Mouse (Mus musculus): ENCODE measurements around the gene Fam126b. TPM values are rescaled to one million over a fixed set of nuclear protein-coding genes. Genes with fewer than 3 reads are reported as not detected.
A peak's percentile ranks its signal among the peaks of the same experiment; 100 is the strongest.
"Not testable (repeated sequence)": the region's sequence is repeated elsewhere in the genome, so short reads cannot be mapped to it uniquely, and the experiment has no call there.

Fam126b gene
- polyA plus RNA-seq, 1 experiment from 2014 or later: 10.2 TPM

DNA sequence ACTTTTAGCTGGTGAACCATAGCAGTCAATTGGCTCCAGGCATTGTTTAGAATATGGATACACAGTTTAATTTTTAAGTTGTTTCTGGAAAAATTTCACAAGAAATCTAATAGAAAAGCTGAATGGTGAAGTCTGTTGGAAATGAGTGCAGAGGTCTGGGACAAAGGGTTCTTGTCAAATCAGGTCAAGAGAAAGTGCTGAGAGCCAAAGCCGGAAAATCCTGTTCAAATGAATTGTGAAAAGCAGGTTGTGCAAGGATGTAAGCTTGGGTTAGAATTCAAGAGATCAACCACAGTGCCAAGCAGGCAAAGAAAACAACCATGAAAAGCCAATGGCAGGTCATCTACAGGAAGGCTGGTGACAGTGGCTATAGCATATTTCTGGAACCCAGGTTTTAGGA, 24.0 kb upstream of the Fam126b start:
- Histone ChIP-seq H3K4me3 (replicated peaks) (no peak overlapping the region), H3K9ac (no peak overlapping the region), H3K36me3 (replicated peaks) (no peaks in the 10 kb centered on the region), H3K9me3 (peaks cover 5% of the 10 kb centered on the region; the same call in 1 of the 2 replicates), H3K27me3 (no peaks in the 10 kb centered on the region), H3K4me1 (no peaks in the 10 kb centered on the region), H3K27ac (no peak overlapping the region), H3K4me2 (no peak overlapping the region)
- WGBS: 85% methylated on average over 1 of the region's 1 CpGs
- no peak for ATAC-seq (ENCODE audit: low FRiP score)

DNA sequence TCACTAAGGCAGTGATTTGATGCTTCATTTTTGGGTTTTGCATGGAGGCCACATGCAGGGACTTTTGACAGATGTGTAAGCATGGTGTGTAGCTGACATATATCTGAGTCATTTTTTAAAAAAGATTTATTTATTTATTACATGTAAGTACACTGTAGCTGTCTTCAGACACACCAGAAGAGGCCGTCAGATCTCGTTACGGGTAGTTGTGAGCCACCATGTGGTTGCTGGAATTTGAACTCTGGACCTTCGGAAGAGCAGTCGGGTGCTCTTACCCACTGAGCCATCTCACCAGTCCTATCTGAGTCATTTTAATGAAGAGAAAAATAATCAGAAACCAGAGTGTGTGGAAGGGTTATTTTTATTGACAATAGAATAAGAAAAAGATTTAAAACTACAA, 23.5 kb upstream of the Fam126b start:
- H3K4me1 ChIP-seq; H3K9me3 ChIP-seq; H3K9ac ChIP-seq; H3K4me2 ChIP-seq; H3K36me3 ChIP-seq (replicated peaks); H3K4me3 ChIP-seq (replicated peaks); ATAC-seq (ENCODE audit: low FRiP score); H3K27me3 ChIP-seq; H3K27ac ChIP-seq: not testable (repeated sequence)
- WGBS: 92% methylated on average over 5 of the region's 5 CpGs

DNA sequence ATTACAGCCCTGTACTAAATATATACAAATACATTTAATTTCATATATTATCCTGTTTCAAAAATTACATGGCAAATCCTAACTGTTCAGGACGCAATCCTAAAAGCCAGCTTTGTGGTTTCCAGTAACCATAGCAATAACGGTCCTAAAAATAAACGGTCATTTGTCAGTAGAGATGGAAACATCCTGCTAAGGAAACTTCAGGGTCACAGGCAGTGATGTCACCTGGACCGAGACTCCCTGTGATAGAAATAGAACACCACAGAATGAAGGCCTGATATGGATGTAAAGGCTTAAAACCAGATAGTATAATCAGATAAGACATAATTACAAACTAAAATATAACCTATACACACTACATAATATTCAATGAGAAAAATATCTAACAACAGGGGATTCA, 17.6 kb upstream of the Fam126b start:
- Histone ChIP-seq H3K27ac (no peak overlapping the region), H3K27me3 (no peaks in the 10 kb centered on the region), H3K4me2 (no peak overlapping the region), H3K9me3 (peaks cover 5% of the 10 kb centered on the region; the same call in 1 of the 2 replicates), H3K36me3 (replicated peaks) (no peaks in the 10 kb centered on the region), H3K4me1 (no peaks in the 10 kb centered on the region), H3K4me3 (replicated peaks) (no peak overlapping the region), H3K9ac (no peak overlapping the region)
- 86% methylated on average over 4 of the region's 4 CpGs for WGBS
- no peak for ATAC-seq (ENCODE audit: low FRiP score)

DNA sequence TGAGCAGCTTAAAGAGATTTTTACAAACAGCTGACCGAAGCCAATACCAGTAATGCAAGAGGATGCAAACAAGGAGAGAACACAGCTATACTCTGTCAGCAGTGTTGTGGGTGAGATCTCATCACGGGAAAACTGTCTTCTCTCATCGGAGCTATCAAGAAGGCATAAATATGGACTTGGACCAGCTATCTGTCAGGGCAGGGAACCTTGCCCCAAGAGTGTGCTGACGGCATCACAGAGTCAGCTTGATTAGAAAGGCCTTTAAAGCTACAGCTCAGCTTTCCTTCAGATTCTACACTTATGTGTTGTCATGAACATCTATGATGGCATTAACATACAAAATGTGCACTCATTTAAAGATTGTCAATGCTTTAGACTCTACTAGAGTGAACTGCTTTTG, 16.6 kb upstream of the Fam126b start:
- no peak overlapping the region for H3K4me3 ChIP-seq (replicated peaks)
- no peak overlapping the region for H3K27ac ChIP-seq
- no peak for ATAC-seq (ENCODE audit: low FRiP score)
- peaks cover 5% of the 10 kb centered on the region; the same call in 1 of the 2 replicates for H3K9me3 ChIP-seq
- no peak overlapping the region for H3K9ac ChIP-seq
- H3K27me3 ChIP-seq: no peaks in the 10 kb centered on the region
- H3K4me1 ChIP-seq: no peaks in the 10 kb centered on the region
- no peaks in the 10 kb centered on the region for H3K36me3 ChIP-seq (replicated peaks)
- 86% methylated on average over 4 of the region's 4 CpGs for WGBS
- H3K4me2 ChIP-seq: no peak overlapping the region

DNA sequence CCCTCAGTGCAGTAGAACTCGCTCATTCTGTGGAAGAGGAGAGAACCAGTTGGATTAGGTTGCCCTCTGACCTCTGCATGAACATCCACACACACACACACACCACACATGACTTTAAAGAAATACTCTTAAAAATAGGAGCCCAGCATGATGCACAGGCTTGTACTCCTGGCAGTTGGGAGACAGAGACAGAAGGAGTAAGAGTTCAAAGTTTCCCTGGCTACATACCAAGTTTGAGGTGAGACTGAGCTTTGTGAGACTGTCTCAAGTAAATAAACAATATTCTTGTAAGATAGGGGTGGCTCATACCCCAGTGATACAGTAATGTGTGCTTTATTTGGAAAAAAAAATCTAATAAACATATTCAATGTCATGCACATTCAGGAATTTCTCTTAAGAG, 1.4 kb upstream of the Fam126b start:
- H3K4me3 ChIP-seq (replicated peaks): peak overlapping the region; percentile 91
- H3K27ac ChIP-seq: no peak overlapping the region
- no peaks in the 10 kb centered on the region for H3K27me3 ChIP-seq
- H3K9ac ChIP-seq: no peak overlapping the region
- ATAC-seq (ENCODE audit: low FRiP score): no peak
- H3K4me2 ChIP-seq: peak overlapping the region; percentile 91
- WGBS: 91% methylated on average over 1 of the region's 1 CpGs
- peaks cover 12% of the 10 kb centered on the region for H3K4me1 ChIP-seq
- H3K36me3 ChIP-seq (replicated peaks): no peaks in the 10 kb centered on the region; the same call in 1 of the 2 replicates
- H3K9me3 ChIP-seq: no peaks in the 10 kb centered on the region

DNA sequence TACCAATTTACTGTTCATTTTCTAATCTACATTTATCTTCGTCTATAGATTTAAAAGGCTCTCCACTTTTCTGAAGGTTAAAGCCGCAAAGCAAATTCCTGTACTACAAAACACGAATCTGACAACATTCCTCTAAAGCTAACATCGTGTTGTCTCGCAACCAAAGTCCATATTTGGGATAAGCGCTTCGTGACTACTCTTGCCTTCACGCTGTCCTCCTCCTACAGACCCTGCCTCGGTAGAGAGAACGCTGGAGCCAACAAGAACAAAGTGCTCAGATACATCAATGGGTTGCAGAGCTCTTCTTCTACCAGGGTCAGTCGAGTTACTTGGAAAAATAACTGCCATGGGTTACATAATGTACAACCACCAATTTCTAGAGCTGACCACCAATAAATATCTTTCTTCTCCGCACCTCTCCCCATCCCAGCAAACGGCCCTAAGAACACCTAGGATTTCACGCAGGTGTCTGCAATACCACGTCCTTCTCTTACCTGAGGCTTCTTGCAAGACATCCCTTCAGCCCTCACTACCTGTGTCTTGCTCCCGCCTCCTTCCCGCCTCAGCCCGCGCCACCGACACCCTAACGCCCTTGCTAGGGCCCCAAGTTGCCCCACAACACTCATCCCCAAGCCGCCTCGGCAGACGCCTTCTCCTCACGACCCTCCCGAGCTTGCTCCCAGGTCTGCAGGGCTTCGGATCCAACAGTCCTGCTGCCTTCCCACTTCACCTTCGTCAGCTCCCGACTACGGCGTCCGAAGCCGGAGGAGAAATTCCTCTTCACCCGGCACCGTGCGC, 551 bp downstream of the Fam126b start:
- peak overlapping the region; percentile 36; the same call in 1 of the 2 replicates for H3K27ac ChIP-seq
- peaks cover 12% of the 10 kb centered on the region for H3K4me1 ChIP-seq
- no peaks in the 10 kb centered on the region for H3K36me3 ChIP-seq (replicated peaks)
- no peaks in the 10 kb centered on the region for H3K9me3 ChIP-seq
- H3K4me2 ChIP-seq: peak overlapping the region; percentile 91
- WGBS: 6% methylated on average over 34 of the region's 36 CpGs
- H3K27me3 ChIP-seq: no peaks in the 10 kb centered on the region
- peak overlapping the region; percentile 91 for H3K4me3 ChIP-seq (replicated peaks)
- peak; percentile 76 for ATAC-seq (ENCODE audit: low FRiP score)
- peak overlapping the region; percentile 87 for H3K9ac ChIP-seq

DNA sequence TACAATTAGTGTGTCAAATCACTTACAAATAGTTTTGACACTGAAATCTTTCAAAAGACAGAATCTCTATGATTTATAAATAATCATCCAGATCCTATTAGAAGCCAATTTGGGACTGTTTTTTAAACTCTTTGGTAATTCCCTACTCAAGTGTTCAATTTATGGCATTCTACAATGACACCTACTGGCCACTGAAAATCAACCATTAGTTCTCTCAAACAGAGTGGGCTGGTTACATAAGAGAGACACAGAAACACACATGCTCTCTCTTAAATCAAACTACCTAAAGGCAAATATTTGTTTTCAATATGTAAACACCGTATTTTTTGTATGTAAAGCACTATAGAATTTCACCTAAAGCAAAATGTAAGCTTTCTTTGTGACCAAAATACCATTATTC, 1.9 kb downstream of the Fam126b start:
- ATAC-seq (ENCODE audit: low FRiP score): no peak
- no peak overlapping the region for H3K27ac ChIP-seq
- H3K9me3 ChIP-seq: 0 out of 2 replicates have a peak, but pooled peaks cover 2% of the 10 kb centered on the region

DNA sequence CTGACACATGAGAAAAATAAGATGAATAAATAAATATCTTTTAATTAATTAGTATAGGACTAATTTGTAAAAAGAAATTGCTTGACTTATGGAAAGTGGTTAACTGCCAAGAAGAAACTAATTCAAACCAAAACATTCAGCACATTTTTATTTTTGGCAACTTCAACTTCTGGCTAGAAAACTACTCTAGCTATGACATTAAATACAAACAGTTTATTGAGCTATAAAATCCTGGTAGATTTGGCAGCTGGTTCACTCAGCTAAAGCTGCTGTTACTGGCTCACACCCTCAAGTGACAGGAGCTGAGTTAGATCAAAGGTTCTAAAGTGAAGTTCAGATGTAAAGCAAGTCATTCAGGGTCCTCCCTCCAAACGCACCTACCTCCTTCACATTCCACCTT, 3.5 kb downstream of the Fam126b start:
- ATAC-seq (ENCODE audit: low FRiP score): no peak
- H3K9me3 ChIP-seq: 0 out of 2 replicates have a peak, but pooled peaks cover 2% of the 10 kb centered on the region
- WGBS: 85% methylated on average over 1 of the region's 1 CpGs
- H3K36me3 ChIP-seq (replicated peaks): no peaks in the 10 kb centered on the region
- H3K4me2 ChIP-seq: no peak overlapping the region
- H3K9ac ChIP-seq: no peak overlapping the region
- H3K4me1 ChIP-seq: peaks cover 12% of the 10 kb centered on the region
- no peaks in the 10 kb centered on the region for H3K27me3 ChIP-seq
- no peak overlapping the region for H3K27ac ChIP-seq
- no peak overlapping the region for H3K4me3 ChIP-seq (replicated peaks)

More for the DNA sequence above, 1.9 kb downstream of the Fam126b start:
- WGBS: 81% methylated on average over 1 of the region's 1 CpGs
- H3K27me3 ChIP-seq: no peaks in the 10 kb centered on the region
- no peak overlapping the region for H3K4me2 ChIP-seq
- H3K4me1 ChIP-seq: peaks cover 12% of the 10 kb centered on the region
- H3K36me3 ChIP-seq (replicated peaks): no peaks in the 10 kb centered on the region
- H3K4me3 ChIP-seq (replicated peaks): no peak overlapping the region
- no peak overlapping the region for H3K9ac ChIP-seq

DNA sequence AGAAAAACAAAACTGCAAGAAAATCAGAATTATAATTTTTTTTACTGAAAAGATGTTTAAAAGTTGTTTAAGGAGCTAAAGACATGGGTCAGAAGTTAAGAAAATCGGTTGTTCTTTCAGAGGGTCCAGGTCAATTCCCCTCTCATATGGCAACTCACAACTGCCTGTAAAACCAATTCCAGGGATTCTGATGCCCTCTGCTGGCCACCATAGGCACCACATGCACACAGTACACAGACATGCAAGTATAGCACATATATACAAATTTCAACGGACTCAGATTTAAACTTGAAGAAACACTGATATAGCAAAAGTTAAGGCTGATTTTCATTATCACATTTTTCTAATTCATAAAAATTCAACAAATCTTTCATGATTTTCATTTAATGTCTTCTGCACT, 6.9 kb downstream of the Fam126b start:
- no peaks in the 10 kb centered on the region for H3K27me3 ChIP-seq

DNA sequence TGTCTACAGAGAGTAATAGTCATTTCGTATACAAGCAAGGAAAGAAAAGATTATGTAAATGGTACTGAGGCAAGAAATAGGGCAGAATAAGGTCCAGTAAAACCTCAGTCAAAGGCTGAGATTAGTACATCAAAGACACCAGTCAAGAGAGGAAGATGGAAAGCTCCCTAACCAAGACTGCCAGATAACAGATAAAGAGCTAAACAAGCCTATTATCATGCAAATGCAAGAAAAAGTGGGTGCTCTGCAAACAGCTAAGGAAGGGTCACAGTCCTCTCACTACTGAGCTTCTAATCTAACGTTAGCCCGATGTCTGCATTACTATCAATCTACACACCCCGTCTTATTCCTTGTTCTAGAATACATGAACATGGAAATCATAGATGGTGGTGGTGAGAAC, 15.7 kb downstream of the Fam126b start:
- no peak overlapping the region for H3K4me3 ChIP-seq (replicated peaks)
- WGBS: 50% methylated on average over 4 of the region's 4 CpGs

More for the DNA sequence above, 6.9 kb downstream of the Fam126b start:
- Histone ChIP-seq H3K4me1 (no peaks in the 10 kb centered on the region), H3K27ac (no peak overlapping the region), H3K36me3 (replicated peaks) (no peaks in the 10 kb centered on the region), H3K9ac (no peak overlapping the region), H3K4me3 (replicated peaks) (no peak overlapping the region), H3K9me3 (0 out of 2 replicates have a peak, but pooled peaks cover 2% of the 10 kb centered on the region), H3K4me2 (no peak overlapping the region)
- 86% methylated on average over 2 of the region's 2 CpGs for WGBS
- ATAC-seq (ENCODE audit: low FRiP score): no peak

DNA sequence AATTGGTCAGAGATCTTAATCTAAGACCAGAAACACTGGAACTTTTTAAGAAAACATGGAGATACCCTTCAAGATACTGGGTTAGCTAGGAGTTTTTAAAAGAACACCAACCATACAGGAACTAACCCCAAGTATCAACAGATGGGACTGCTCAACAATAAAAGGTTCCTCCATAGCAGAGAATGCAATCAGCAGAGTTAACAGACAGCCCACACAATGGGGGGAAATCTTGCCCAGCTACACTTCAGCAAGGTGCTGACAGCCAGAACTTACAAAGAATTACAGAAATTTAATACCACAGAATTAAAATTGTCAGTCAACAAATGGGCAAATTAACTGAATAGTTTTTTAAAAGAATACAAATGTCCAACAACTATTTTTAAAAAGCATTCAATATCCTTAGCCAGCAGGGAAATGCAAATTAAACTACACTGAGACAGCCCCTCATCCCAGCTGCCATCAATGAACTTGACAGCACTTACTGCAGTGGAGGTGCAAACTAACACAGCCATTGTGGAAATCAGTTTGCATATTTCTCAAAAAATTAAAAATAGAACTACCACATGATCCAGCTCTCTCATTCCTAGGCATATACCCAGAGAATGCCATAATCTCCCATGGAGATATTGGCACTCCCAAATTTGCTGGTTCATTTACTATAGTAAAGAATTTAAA, 17.5 kb downstream of the Fam126b start:
- H3K4me2 ChIP-seq: no peak overlapping the region
- H3K27me3 ChIP-seq: no peaks in the 10 kb centered on the region
- ATAC-seq (ENCODE audit: low FRiP score): no peak
- no peaks in the 10 kb centered on the region for H3K36me3 ChIP-seq (replicated peaks)
- 0 out of 2 replicates have a peak, but pooled peaks cover 4% of the 10 kb centered on the region for H3K4me1 ChIP-seq
- no peak overlapping the region for H3K4me3 ChIP-seq (replicated peaks)
- H3K27ac ChIP-seq: no peak overlapping the region
- no peak overlapping the region for H3K9ac ChIP-seq
- no peaks in the 10 kb centered on the region for H3K9me3 ChIP-seq

More for the DNA sequence above, 15.7 kb downstream of the Fam126b start:
- ATAC-seq (ENCODE audit: low FRiP score): no peak
- H3K4me1 ChIP-seq: 0 out of 2 replicates have a peak, but pooled peaks cover 4% of the 10 kb centered on the region
- H3K27ac ChIP-seq: no peak overlapping the region
- no peak overlapping the region for H3K4me2 ChIP-seq
- no peak overlapping the region for H3K9ac ChIP-seq
- H3K9me3 ChIP-seq: no peaks in the 10 kb centered on the region
- H3K27me3 ChIP-seq: no peaks in the 10 kb centered on the region
- no peaks in the 10 kb centered on the region for H3K36me3 ChIP-seq (replicated peaks)

DNA sequence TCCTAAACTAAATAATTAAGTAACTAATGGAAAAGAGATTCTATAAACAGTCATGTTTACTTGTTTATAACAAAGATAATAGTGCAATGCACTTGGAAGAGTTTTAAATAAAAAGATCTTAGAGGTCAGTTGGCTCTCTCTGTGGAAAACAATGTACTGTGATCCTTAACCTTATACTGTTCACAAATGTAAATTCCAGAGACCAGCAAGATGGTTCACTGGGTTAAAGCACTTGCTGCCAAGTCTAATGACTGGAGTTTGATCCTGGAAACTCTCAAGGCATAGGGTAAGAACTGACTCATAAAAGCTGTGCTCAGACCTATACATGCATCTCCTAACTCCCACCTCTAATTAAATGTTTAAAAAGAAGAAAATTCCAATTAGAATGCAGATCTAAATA, 19.5 kb downstream of the Fam126b start:
- Histone ChIP-seq H3K9me3 (no peaks in the 10 kb centered on the region), H3K27ac (no peak overlapping the region), H3K36me3 (replicated peaks) (no peaks in the 10 kb centered on the region; the same call in 1 of the 2 replicates), H3K4me3 (replicated peaks) (no peak overlapping the region), H3K27me3 (no peaks in the 10 kb centered on the region), H3K4me1 (0 out of 2 replicates have a peak, but pooled peaks cover 4% of the 10 kb centered on the region), H3K9ac (no peak overlapping the region), H3K4me2 (no peak overlapping the region)
- ATAC-seq (ENCODE audit: low FRiP score): no peak
